Mouse (Mus musculus): Measurements from ENCODE around the gene Slc25a23. TPM values are rescaled to one million over a fixed set of nuclear protein-coding genes. Genes with fewer than 3 reads are reported as not detected.

The Slc25a23 gene
- total RNA-seq (2023) = 1 to 10 TPM; 4.1 to 5.2 TPM

DNA sequence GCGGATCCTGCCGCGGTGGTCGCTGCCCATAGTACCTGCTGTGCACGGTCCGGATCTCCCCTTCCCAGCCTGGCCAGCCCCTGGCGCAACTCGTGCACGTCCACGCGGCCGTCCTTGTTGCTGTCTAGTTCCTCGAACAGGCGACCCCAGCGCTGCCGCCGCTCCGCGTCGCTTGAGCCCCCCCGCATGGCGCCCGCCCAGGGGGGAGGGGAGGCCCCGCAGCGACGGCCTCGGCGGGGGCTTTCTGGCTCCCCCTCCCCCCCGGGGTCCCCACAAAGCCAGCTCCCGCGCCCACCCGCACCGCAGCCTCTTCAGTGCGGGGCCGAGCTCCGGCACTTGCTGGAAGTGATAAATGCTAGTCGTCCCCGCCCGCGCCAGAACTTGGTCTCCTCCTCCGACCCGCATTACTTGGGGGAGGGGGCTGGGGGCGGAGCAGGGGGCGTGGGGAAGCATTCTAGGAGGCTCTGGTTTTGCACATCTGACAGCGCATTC is at the start of gene Slc25a23:
Gene Slc25a23 (minus strand): TSS at position 378 of the 492 bp plus-strand sequence.

DNA sequence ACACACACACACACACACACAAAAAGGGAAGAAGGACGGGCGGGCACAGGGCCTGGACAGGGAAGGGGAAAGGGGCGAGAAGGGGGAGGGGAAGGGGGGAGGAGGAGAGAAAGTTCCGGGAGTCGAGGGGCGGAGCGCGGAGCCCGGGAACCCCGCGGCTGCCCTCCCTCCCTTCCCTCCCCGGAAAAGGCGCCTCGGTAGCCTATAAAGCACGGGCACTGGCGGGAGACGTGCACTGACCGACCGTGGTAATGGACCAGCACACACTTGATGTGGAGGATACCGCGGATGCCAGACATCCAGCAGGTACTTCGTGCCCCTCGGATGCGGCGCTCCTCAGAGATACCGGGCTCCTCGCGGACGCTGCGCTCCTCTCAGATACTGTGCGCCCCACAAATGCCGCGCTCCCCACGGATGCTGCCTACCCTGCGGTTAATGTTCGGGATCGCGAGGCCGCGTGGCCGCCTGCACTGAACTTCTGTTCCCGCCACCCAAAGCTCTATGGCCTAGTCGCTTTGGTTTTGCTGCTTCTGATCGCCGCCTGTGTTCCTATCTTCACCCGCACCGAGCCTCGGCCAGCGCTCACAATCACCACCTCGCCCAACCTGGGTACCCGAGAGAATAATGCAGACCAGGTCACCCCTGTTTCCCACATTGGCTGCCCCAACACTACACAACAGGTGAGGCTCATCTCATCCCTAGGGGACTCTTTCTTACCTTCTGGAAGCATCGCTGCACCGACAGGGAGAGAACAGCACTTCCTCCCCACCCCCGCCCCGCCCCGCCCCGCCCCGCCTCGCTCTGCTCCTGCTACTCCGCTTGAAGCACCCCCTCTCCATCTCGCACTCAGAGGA is 45.7 kb upstream of the Slc25a23 start, which contains the start of gene Tnfsf9:
Gene Tnfsf9 (plus strand): TSS at position 145 of the 854 bp plus-strand sequence.

DNA sequence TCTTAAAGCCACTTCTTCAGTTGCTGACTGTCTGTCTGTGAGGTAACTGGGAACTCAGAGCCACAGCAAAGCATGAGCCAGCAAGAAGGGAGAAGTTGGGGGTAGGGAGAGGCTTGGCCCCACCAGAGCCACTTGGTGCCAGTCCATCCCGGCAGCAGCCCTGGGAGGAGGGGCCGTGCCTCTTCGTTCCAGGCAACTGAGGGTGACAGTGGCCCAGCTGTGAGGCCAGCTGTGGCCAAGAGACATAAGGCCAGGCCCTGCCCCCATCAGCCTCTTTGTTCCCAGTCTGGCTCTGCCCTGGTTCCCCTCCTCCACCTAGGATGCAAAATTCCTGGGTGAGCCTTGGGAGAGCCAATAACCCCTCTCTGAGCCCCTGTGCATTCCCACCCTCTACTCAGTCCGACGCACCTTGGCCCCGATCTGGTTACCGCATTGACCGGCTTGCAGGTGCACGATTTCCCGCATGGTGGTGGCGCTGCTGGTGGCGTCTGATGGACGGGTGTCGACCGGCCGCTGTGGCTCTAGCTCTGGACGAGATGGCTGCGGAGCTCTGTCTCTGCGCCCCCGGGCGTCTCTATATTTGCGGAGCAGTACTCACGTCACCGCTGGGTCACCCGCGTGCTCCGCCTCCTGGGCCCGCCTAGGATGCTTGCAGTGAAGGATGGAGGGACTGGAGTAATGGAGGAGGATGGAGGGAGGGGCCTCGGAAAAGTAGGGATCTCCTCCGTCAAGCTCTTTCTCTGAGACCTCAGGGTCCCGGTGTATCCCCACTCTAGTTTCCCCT is 27.6 kb upstream of the Slc25a23 start, which contains the start of gene Tubb4a:
Gene Tubb4a (minus strand): TSS at position 734 of the 784 bp plus-strand sequence.

DNA sequence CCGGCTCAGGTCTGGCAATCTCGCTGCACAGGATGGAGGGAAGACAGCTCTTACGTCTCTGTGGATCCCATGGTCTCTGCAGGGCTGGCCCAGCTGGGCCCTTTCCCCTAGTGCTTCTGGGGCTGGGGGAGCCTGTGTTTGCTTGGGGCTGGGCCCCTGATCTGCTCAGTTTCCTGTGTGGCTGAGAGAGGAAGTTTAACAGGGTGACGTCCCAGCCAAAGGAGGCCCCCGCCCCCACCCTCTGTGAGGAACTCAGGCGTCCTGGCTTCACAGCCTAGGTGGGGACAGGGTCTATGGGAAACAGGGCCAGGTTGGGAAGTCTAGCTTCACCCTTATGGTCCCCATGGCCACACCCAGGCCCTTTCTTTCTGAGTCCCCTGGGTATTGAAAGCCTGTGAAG is 18.7 kb upstream of the Slc25a23 start, which contains the start of gene Dennd1c:
Gene Dennd1c (minus strand): TSS at position 179 of the 400 bp plus-strand sequence.

DNA sequence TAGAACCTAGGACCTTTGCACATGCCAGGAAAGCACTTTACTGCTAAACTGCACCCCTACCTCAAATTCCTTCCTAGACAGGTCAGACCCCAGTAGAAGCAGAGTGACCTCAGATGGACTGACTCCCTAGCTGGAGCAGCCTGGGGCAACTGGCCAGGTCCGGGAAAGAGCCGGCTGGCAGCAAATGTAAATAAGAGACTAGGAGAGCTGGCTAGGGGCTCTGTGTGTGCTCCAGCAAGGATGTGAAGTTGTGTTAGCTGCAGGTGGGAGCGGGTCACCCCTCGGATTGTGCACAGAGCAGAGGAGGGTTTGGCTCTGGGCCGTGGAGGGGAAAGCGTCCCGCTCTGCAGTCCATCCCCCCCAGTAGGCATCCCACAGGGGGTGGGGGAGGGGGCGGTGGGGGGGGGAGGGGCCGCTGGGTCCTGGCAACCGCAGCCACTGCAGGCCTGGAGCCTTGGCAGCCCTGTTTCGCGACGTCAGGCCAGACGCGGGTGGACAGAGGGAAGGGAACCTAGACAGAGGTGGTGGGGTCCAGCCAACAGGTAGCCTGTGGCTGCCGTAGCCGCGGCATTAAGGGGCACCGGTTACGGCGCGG is 675 bp downstream of the Slc25a23 start, which contains the start of gene Crb3:
Gene Crb3 (plus strand): TSS at position 215 of the 595 bp plus-strand sequence.

DNA sequence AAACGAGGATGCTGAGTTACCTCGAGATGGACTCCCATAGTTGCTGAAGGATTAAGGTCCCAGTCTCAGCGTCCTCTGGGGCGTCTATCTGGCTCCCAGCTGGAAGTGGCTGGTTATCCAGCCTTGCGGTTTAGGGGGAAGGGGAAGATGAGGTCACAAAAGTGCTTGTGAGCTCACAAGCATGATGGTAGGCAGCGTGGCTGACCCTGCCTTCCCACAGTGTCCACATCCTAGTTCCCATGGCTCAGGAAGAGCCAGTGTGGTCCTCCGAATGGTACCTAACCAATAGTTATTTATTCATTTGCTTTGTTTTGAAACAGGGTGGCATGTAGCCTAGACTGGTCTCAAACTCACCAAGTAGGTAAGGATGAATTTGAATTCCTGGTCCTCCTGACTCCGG is 18.1 kb downstream of the Slc25a23 start, which contains the start of gene Slc25a41:
Gene Slc25a41 (minus strand): TSS at position 101 of the 400 bp plus-strand sequence.

DNA sequence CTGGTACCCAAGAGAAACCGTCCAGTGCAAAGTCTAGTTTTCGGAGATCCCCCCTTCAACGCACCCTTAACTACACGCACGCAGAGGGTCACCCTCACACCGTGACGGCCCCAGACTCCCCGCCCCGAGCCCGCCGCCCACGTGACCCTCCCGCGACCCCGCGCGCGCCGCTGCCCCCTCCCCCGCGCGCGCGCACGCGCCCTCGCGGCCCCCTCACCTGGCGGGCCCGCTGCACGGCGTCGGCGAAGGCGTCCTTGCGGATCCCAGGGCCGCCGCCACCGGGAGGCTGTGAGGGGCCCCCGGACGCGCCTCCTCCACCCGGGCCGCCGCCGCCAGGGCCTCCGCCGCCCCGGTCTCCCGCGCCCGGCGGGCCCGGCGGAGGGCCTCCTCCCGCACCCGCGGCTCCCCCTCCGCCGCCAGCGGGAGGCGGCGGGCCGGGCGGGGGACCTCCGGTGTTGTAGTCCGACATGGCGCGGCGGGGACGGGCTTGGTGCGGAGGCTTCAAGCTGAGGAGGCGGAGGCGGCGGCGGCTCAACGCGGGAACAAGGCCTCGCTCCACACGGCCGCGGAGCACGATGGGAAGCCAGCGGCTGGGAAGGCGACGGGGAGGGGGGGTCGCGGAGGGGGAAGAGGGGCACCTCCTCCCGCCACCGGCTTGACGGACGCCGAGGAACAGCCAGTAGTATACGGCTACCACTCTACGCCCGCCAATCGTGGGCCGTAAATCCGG is 28.6 kb downstream of the Slc25a23 start, which contains the start of gene Khsrp:
Gene Khsrp (minus strand): TSS at position 592 of the 730 bp plus-strand sequence.

DNA sequence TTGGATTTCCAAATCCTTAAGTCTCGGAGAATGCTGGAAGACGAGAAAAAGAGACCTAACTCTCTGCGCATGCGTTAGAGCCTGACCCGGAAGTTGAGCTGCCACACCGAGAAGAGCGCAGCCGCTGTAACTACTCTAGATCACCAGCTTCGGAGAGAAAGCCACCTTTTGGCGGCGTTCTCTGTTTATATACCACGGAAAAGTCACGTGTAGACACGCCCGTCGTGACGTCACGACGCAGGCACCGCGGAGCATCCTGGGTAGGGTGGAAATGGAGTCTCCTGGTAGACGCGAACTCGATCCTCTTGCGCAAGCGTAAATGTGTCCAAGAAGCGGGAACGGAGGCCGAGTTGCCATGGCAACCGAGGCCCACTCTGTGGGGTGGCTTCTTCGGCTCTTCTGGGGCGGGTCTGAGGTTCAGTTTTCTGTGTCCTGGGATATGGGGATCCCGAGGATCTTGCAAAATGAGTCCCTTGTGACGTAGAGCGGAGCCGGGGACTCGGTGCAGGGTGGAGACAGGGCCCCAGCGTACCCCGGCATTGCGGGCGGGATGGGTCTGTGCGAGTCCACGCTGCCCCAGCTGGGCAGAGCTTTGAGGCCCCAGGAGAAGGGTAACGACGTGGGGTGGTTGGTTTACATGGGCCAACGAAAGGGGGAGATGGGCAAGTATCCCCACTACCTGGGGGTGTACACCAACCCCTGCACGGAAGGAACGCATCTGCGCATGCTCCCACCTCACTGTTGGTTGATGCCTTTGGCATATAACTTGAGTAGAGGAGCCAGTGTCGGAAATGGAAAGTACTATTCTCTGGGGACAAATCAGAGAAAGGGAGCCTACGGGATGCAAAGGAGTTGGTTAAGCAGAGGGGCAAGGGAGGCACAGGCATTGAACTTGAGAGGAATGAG is 48.2 kb downstream of the Slc25a23 start, which contains the start of the genes Gtf2f1 and Gm17949:
Gene Gtf2f1 (minus strand): TSS at position 53 of the 906 bp plus-strand sequence.
Gene Gm17949 (plus strand): TSS at position 234 of the 906 bp plus-strand sequence.

DNA sequence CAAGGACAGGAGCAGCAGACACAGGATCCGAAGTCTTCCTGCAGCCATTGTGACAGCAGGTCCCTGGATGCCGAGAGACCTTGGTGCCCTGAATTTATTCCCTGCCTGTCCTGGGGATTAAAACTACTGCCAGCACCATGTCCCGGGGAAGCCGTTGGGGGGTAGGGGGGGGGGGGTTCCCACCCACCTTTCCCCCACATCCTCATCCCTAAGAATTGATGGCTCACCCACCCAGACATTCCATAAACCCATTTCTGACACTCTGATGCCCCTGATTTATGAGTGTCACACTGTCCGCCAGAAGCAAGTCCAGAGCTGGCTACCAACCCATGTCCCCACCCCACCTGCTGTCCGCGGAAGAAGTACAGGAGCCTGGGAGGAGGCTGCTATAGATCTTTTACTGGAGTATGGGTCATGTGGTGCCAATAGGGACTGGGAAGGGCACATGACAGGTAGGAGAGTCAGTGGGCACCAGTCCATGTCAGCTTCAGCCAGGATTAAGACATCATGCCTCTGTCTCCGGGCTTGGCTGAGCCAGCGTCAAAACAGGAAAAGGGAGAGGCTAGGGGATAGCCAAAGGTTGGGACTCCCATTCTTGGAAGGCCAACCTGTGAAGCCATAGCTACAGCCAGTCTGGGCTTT is 59.6 kb downstream of the Slc25a23 start, which contains the start of gene Pspn:
Gene Pspn (minus strand): TSS at position 51 of the 642 bp plus-strand sequence.

DNA sequence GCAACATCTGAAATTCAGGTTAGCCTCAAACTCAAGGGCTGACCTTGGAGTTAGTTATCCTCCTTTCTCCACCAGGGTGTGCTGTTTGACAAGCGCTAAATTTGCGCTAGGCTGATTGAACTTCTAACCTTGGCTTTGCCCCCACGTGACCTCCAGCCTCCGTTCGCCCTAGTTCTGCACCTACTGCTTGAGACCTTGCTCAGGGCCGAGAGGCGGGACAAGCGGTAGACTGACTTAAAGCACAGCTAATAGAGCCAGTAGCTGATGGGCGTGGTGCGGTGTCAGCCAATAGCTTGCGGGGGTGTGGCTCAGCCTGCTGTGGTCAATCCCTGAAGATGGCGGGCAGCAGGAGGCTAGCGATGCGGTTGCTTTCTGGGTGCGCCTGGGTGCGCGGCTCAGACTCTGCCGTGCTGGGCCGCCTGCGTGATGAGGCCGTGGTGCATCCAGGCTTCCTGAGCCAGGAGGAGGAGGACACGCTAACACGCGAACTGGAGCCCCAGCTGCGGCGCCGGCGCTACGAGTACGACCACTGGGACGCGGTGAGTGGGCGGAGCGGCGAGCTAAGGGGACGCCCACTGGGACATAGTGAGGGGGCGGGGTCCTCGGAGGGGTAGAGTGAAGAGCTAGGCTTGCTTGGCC is 62.5 kb downstream of the Slc25a23 start, which contains the start of gene Alkbh7:
Gene Alkbh7 (plus strand): TSS at position 311 of the 639 bp plus-strand sequence.

Other genes starting within 250 kb of the Slc25a23 start
- 10 to 100 TPM; 71.8 to 73.4 TPM for gene Rfx2, start 228.8 kb downstream of the Slc25a23 start, total RNA-seq (2023)
- gene Acsbg2, start 185.4 kb downstream of the Slc25a23 start, total RNA-seq (2023) = not detected
- under 1 TPM in 1 of 2 experiments, not detected in 1; 0.24 TPM for gene 1700061G19Rik, start 184.4 kb downstream of the Slc25a23 start, total RNA-seq (2023)
- 10 to 100 TPM; 27.3 to 28.0 TPM for gene Mllt1, start 124.4 kb downstream of the Slc25a23 start, total RNA-seq (2023)
- gene Acer1, start 77.7 kb downstream of the Slc25a23 start, total RNA-seq (2023) = not detected
- 10 to 100 TPM; 12.6 to 19.9 TPM for gene Clpp, start 69.6 kb downstream of the Slc25a23 start, total RNA-seq (2023)
- 10 to 100 TPM; 11.1 to 12.4 TPM for gene Alkbh7, start 62.5 kb downstream of the Slc25a23 start, total RNA-seq (2023)
- gene Pspn, start 59.8 kb downstream of the Slc25a23 start, total RNA-seq (2023) = 1 to 10 TPM in 1 of 2 experiments, not detected in 1; 1.6 TPM
- 10 to 100 TPM; 46.9 to 54.3 TPM for gene Gtf2f1, start 48.6 kb downstream of the Slc25a23 start, total RNA-seq (2023)
- gene Gm17949, start 48.4 kb downstream of the Slc25a23 start, total RNA-seq (2023) = not detected
- 100 to 1,000 TPM in 1 of 2 experiments, 10 to 100 TPM in 1; 98.9 to 101 TPM for gene Khsrp, start 28.3 kb downstream of the Slc25a23 start, total RNA-seq (2023)
- not detected for gene Slc25a41, start 18.2 kb downstream of the Slc25a23 start, total RNA-seq (2023)
- gene Crb3, start 758 bp downstream of the Slc25a23 start, total RNA-seq (2023) = not detected
- gene Dennd1c, start 18.7 kb upstream of the Slc25a23 start, total RNA-seq (2023) = 100 to 1,000 TPM; 114 to 120 TPM
- not detected for gene Tubb4a, start 27.9 kb upstream of the Slc25a23 start, total RNA-seq (2023)
- gene Tnfsf9, start 45.5 kb upstream of the Slc25a23 start, total RNA-seq (2023) = 10 to 100 TPM; 15.9 to 16.5 TPM
- gene Cd70, start 89.9 kb upstream of the Slc25a23 start, total RNA-seq (2023) = not detected
- 1 to 10 TPM; 7.6 to 8.0 TPM for gene Tnfsf14, start 134.3 kb upstream of the Slc25a23 start, total RNA-seq (2023)
- 100 to 1,000 TPM; 192 to 277 TPM for gene C3, start 168.3 kb upstream of the Slc25a23 start, total RNA-seq (2023)
- gene Gpr108, start 188.6 kb upstream of the Slc25a23 start, total RNA-seq (2023) = 10 to 100 TPM; 68.4 to 72.0 TPM
- gene Trip10, start 189.6 kb upstream of the Slc25a23 start, total RNA-seq (2023) = 10 to 100 TPM; 13.1 to 15.9 TPM
- 100 to 1,000 TPM; 176 to 191 TPM for gene Vav1, start 219.2 kb upstream of the Slc25a23 start, total RNA-seq (2023)